Mouse (Mus musculus) forebrain, embryonic 15.5 days (tissue): ENCODE measurements at regions not wholly inside any gene's neighbourhood (a gene's known extent, or its start where the extent isn't known, plus 50 kb on each side); places are given as distances from the start of the nearest gene placed in this dataset.

Experiments used
- ATAC-seq: fragments of 200-750 bp; cut with Nextera tagmentation; replicated peaks from 2 replicates; pipeline ENCODE4 v1.8.0; 2017; ENCODE audit warnings: mild to moderate bottlenecking, moderate TSS enrichment, moderate library complexity
- H3K27ac ChIP-seq: fragments of 300-500 bp; sonication (generic); replicated peaks from 2 replicates; pipeline ENCODE4 v1.5.1; 2015; ENCODE audit warnings: mild to moderate bottlenecking, inconsistent platforms
- H3K27me3 ChIP-seq: fragments of 300-500 bp; sonication (generic); 2 replicates; pipeline ENCODE4 v1.6.1; 2015; ENCODE audit warnings: inconsistent platforms
- H3K36me3 ChIP-seq: fragments of 300-500 bp; sonication (generic); 2 replicates; pipeline ENCODE4 v1.6.1; 2015; ENCODE audit warnings: mild to moderate bottlenecking, inconsistent platforms
- H3K4me1 ChIP-seq: fragments of 300-500 bp; sonication (generic); 2 replicates; pipeline ENCODE4 v1.6.1; 2015; ENCODE audit warnings: inconsistent platforms
- H3K4me2 ChIP-seq: fragments of 300-500 bp; sonication (generic); replicated peaks from 2 replicates; pipeline ENCODE4 v1.6.1; 2015; ENCODE audit warnings: mild to moderate bottlenecking, inconsistent platforms
- H3K4me3 ChIP-seq: fragments of 300-500 bp; sonication (generic); 2 replicates; pipeline ENCODE4 v1.5.1; 2015; ENCODE audit warnings: mild to moderate bottlenecking, inconsistent platforms
- H3K9ac ChIP-seq: fragments of 300-500 bp; sonication (generic); replicated peaks from 2 replicates; pipeline ENCODE4 v1.6.1; 2015; ENCODE audit warnings: mild to moderate bottlenecking, inconsistent platforms
- H3K9me3 ChIP-seq: fragments of 300-500 bp; sonication (generic); 2 replicates; pipeline ENCODE4 v1.6.1; 2016; ENCODE audit warnings: inconsistent platforms
- WGBS: fragments of 180-500 bp; shearing (Covaris S2); methylation state at CpG from one replicate; pipeline ENCODE4 v1.1.7; 2015; ENCODE audit warnings: mixed read lengths; 5-methylcytosine and 5-hydroxymethylcytosine counted together

DNA sequence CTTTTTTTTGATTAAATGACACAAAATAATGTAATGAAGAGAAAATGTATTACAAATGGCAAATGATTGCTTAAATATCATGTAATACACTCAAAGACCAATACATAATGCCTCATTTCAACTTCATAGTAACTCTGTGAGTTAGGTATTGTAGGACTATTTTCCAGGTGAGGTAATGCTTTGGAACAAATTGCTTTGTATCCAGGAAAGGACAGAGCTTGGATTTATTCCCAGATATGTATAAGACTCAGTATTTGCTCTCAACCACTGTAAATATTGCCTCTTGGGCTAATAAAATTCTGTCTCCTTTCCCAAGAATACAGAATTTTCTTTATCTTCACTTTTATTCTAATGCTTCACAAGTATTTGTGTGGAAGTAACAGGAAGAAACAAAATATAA lies 148.2 kb upstream of the Mbnl1 start:
- ATAC-seq: no peak
- Histone ChIP-seq H3K9ac (no peak overlapping the region), H3K9me3 (no peaks in the 10 kb centered on the region), H3K4me3 (no peak overlapping the region), H3K36me3 (no peaks in the 10 kb centered on the region), H3K4me1 (no peaks in the 10 kb centered on the region), H3K4me2 (no peak overlapping the region), H3K27ac (no peak overlapping the region), H3K27me3 (no peaks in the 10 kb centered on the region)

DNA sequence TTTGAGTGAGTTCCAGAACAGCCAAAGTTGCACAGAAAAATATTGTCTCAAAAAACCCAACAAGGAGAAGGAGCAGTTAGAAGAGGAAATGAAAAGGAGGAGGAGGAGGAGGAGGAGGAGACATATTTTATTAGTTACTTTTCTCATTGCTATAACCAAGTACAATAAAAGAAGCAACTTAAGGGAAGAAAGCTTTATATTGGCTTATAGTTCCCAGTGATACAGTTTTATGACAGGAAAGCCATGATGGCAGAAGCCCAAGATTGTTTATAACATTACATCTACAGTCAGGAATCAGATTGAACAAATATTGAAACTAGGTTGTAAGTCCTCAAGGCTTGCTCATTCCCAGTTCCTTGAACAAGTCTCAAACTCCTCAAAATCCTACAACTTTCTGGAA lies 147.7 kb upstream of the Mbnl1 start:
- no peak for ATAC-seq
- H3K4me1 ChIP-seq: no peaks in the 10 kb centered on the region
- no peak overlapping the region for H3K4me3 ChIP-seq
- no peak overlapping the region for H3K9ac ChIP-seq
- no peaks in the 10 kb centered on the region for H3K36me3 ChIP-seq
- no peak overlapping the region for H3K4me2 ChIP-seq
- H3K9me3 ChIP-seq: no peaks in the 10 kb centered on the region
- H3K27me3 ChIP-seq: no peaks in the 10 kb centered on the region
- no peak overlapping the region for H3K27ac ChIP-seq

DNA sequence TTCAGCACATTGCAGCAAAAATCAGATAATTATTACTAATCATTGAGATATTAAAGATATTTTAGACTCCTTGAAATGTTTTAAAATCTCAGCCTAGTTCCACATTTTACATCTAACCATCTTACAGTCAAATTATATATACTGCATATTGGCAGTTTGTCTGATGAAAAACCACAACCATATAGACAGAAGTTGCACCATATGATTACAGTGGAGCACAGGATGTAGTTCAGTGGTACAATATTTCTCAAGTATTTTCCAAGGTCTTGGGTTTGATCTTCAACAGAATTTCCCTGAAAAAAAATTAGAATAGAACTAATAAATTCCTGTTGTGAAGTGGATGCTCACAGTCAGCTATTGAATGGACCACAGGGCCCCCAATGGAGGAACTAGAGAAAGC lies 140.2 kb upstream of the Mbnl1 start:
- H3K9ac ChIP-seq: no peak overlapping the region
- H3K4me1 ChIP-seq: no peaks in the 10 kb centered on the region
- no peaks in the 10 kb centered on the region for H3K27me3 ChIP-seq
- no peaks in the 10 kb centered on the region for H3K9me3 ChIP-seq
- no peak overlapping the region for H3K4me2 ChIP-seq
- no peak for ATAC-seq
- no peaks in the 10 kb centered on the region for H3K36me3 ChIP-seq
- no peak overlapping the region for H3K4me3 ChIP-seq
- no peak overlapping the region for H3K27ac ChIP-seq

DNA sequence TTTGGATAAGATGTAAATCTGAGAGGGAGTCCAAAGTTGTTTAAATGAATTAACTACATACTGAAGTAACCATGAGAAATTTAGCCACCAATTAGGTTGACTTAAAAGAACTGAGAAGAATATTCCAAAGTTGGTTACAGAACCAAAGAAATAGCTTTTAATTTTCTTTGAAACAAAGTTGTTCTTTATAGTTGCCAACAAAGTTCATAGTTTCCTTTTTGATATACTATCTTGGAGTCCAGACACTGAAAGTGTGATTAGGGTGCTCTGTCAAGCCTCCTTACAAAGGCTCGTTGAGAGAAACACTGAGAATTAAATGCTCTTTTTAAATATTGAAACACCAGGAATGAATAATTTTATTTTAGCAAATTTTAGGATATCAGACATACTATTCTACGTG lies 139.0 kb upstream of the Mbnl1 start:
- Histone ChIP-seq H3K4me3 (no peak overlapping the region), H3K36me3 (no peaks in the 10 kb centered on the region), H3K9ac (no peak overlapping the region), H3K27ac (no peak overlapping the region), H3K4me2 (no peak overlapping the region), H3K9me3 (no peaks in the 10 kb centered on the region), H3K4me1 (no peaks in the 10 kb centered on the region), H3K27me3 (no peaks in the 10 kb centered on the region)
- 86% methylated on average over 2 of the region's 2 CpGs for WGBS
- ATAC-seq: no peak

DNA sequence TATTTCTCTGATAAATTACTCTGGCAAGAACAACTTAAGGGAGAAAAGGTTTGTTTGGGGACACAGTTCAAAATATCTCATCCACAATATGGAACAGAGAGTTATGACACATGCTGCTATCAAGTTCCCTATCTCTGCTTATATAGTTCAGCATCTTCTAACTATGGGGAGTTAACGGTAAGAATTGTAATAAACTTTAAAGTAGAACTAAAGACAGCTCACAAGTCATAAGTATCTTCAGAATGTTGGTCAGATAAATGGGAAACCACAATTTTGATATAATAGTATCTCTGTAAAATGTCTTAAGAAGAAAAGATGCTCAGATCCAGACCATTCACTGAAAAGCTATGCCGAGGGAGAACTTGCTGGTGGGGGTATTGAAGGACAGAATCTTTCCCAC lies 138.5 kb upstream of the Mbnl1 start:
- Histone ChIP-seq H3K9me3 (no peaks in the 10 kb centered on the region), H3K4me3 (no peak overlapping the region), H3K4me1 (no peaks in the 10 kb centered on the region), H3K9ac (no peak overlapping the region), H3K27me3 (no peaks in the 10 kb centered on the region), H3K4me2 (no peak overlapping the region), H3K27ac (no peak overlapping the region), H3K36me3 (no peaks in the 10 kb centered on the region)
- WGBS: 92% methylated on average over 2 of the region's 2 CpGs
- ATAC-seq: no peak

DNA sequence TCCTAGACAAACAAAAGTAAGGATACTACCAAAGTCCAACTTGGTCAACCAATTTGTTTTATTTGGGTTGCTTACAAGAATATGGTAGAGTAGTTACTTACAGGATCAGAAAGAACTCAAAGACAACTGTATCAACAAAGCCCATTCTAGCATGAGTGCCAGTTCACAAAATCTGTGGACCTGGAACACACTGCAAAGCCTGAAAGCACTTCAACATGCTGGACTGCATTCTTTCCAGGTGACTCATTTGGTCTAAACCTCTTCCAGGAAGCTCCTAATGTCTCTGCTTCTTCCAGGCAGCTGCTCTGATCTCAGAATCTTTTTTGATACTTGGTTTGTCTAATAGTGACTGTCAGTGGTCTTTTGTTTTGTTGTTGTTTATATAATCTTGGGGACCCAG lies 126.2 kb upstream of the Mbnl1 start:
- no peak for ATAC-seq
- Histone ChIP-seq H3K36me3 (no peaks in the 10 kb centered on the region), H3K9ac (no peak overlapping the region), H3K4me2 (no peak overlapping the region), H3K27me3 (no peaks in the 10 kb centered on the region), H3K27ac (no peak overlapping the region), H3K4me1 (no peaks in the 10 kb centered on the region), H3K4me3 (no peak overlapping the region), H3K9me3 (no peaks in the 10 kb centered on the region)

DNA sequence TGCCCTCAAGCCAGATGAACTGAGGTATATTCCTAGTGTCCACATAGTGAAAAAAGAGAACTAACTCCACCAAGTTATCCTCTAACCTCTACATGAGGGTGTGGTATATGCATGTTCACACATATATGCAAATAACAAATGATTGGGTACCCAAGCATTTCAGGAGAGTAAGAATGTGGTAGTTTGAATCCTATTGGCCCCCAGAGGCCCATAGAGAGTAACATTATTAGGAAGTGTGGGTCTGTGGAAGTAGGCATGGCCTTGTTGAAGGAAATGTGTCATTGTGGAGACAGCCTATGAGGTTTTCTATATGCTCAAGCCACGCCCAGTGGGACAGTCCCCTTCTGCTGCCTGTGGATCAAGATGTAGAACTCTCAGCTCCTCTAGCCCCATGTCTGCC lies 125.6 kb upstream of the Mbnl1 start:
- H3K36me3 ChIP-seq: no peaks in the 10 kb centered on the region
- no peaks in the 10 kb centered on the region for H3K27me3 ChIP-seq
- no peaks in the 10 kb centered on the region for H3K4me1 ChIP-seq
- H3K27ac ChIP-seq: no peak overlapping the region
- no peaks in the 10 kb centered on the region for H3K9me3 ChIP-seq
- 79% methylated on average over 1 of the region's 1 CpGs for WGBS
- no peak for ATAC-seq
- H3K9ac ChIP-seq: no peak overlapping the region
- no peak overlapping the region for H3K4me3 ChIP-seq
- no peak overlapping the region for H3K4me2 ChIP-seq

DNA sequence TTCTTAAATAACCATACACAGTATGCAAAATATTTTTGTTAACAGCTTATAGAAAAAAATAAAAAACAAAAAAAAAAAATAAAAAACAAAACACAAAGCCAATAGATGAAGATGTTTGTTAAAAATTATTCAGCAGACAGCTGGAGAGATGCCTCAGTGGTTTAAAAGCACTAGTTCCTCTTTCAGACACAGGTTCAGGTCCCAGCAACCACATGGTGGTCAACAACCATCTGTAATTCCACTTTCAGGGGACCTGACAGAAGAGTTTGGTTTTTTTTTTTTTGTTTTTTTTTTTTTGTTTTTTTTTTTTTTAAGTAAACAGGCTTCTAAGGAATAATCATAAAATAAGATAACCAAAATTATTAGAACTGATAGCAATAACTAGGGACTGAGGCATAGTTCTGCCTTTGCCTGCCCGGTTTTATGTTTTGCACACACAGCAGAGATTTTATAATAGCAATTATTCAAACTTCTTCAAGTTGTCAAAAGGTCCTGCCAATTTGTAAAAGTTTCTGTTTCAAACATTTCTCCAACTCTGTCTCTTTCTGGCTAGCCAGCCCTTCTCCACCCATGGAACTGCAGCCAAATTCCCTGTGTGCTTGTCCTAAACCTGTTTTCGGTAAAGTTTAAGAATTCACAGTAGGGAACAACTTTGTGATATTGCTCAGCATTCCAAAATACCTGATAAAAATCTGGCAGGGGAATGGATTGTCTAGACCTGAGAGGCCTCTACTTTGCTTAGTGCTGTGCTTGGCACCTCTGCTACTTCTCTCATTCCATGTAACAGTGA lies 101.3 kb upstream of the Mbnl1 start:
- H3K4me3 ChIP-seq: no peak overlapping the region
- no peaks in the 10 kb centered on the region for H3K36me3 ChIP-seq
- H3K27me3 ChIP-seq: no peaks in the 10 kb centered on the region
- H3K9ac ChIP-seq: no peak overlapping the region
- no peak for ATAC-seq
- H3K9me3 ChIP-seq: no peaks in the 10 kb centered on the region
- H3K4me1 ChIP-seq: no peaks in the 10 kb centered on the region
- H3K27ac ChIP-seq: no peak overlapping the region
- WGBS: 84% methylated on average over 2 of the region's 2 CpGs
- H3K4me2 ChIP-seq: no peak overlapping the region

DNA sequence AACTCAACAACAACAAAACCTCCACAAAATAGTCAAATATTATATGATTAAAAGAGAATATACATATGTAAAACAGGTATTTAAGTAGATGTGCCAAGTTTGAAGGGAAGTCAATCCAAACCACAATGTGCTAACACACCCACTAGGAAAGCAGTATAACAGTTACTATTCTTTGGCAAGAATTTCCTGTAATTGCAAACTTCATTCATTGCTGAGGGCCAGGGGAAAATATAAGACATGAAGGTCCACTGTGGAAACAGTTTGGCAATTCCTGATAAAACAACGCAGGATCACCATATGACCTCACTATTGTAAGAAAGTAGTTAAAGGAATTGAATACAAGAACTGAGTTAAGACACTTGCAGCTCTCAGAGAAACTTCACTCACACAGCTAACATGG lies 99.0 kb upstream of the Mbnl1 start:
- no peak overlapping the region for H3K4me2 ChIP-seq
- no peak overlapping the region for H3K27ac ChIP-seq
- H3K9me3 ChIP-seq: no peaks in the 10 kb centered on the region
- H3K4me1 ChIP-seq: no peaks in the 10 kb centered on the region
- 86% methylated on average over 1 of the region's 1 CpGs for WGBS
- H3K36me3 ChIP-seq: no peaks in the 10 kb centered on the region
- ATAC-seq: no peak
- H3K4me3 ChIP-seq: no peak overlapping the region
- H3K9ac ChIP-seq: no peak overlapping the region
- H3K27me3 ChIP-seq: no peaks in the 10 kb centered on the region

DNA sequence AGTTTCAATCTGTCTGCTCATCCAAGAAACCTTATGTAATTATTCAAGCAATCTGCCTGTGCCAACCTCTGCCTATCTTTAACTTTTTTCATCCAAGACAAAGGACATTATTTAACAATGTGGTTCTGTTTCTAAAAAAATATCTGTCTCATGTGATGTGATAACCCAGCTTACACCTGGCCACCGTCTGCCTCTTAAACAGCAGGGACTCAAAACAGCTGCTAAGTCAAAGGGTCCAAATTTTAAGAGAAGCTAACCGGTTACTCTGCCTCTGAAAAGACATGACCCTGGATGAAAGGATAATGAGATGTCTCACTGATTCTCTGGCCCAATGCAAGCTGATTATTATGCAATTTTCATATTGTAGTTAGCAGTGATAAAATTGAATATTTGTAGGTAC lies 84.0 kb upstream of the Mbnl1 start:
- no peaks in the 10 kb centered on the region for H3K36me3 ChIP-seq
- no peak overlapping the region for H3K4me3 ChIP-seq
- H3K27ac ChIP-seq: no peak overlapping the region
- H3K4me2 ChIP-seq: no peak overlapping the region
- WGBS: 59% methylated on average over 2 of the region's 2 CpGs
- H3K9me3 ChIP-seq: no peaks in the 10 kb centered on the region
- no peak for ATAC-seq
- H3K4me1 ChIP-seq: no peaks in the 10 kb centered on the region
- H3K9ac ChIP-seq: no peak overlapping the region
- H3K27me3 ChIP-seq: no peaks in the 10 kb centered on the region

DNA sequence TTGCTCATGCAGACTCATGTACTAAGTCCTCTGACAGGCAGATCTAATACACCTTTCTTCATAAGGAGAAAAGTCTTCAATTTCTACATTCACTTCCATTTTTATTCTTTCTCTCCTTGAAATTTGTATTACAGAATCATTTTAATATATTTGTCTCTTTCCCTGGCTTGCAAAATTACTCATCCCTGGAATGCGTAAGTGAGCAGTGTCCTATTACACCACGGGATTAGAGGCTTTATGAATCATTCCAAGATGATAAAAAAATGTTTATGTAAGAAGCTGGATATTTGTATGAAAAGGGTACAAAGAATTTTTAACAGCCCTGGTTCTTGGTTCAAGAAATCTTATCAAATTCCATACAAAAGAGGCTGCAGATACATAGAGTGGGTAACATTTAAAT lies 83.6 kb upstream of the Mbnl1 start:
- Histone ChIP-seq H3K4me2 (no peak overlapping the region), H3K27ac (no peak overlapping the region), H3K9ac (no peak overlapping the region), H3K36me3 (no peaks in the 10 kb centered on the region), H3K9me3 (no peaks in the 10 kb centered on the region), H3K4me1 (no peaks in the 10 kb centered on the region), H3K27me3 (no peaks in the 10 kb centered on the region), H3K4me3 (no peak overlapping the region)
- 88% methylated on average over 2 of the region's 2 CpGs for WGBS
- no peak for ATAC-seq

DNA sequence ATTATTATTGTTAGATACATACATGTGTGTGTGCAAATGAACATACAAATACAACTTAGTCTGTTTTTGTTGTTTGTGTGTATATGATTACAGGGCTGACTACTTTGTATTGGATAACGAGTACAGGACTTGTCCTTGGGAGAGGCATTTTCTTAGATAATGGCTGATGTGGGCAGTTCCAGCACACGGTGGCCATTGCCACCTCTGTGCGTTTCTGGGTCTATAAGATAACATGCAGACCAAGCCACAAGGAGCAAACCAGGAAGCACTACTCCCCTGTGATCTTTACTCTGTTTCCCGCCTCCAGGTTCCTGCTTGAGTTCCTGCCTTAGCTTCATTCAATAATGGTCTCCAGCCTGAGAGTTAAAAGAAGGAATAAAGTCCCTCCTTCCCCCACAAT lies 77.3 kb upstream of the Mbnl1 start:
- Histone ChIP-seq H3K27ac (no peak overlapping the region), H3K9me3 (no peaks in the 10 kb centered on the region), H3K27me3 (no peaks in the 10 kb centered on the region), H3K4me1 (no peaks in the 10 kb centered on the region), H3K9ac (no peak overlapping the region), H3K36me3 (no peaks in the 10 kb centered on the region), H3K4me2 (no peak overlapping the region), H3K4me3 (no peak overlapping the region)
- ATAC-seq: no peak
- 76% methylated on average over 4 of the region's 4 CpGs for WGBS

DNA sequence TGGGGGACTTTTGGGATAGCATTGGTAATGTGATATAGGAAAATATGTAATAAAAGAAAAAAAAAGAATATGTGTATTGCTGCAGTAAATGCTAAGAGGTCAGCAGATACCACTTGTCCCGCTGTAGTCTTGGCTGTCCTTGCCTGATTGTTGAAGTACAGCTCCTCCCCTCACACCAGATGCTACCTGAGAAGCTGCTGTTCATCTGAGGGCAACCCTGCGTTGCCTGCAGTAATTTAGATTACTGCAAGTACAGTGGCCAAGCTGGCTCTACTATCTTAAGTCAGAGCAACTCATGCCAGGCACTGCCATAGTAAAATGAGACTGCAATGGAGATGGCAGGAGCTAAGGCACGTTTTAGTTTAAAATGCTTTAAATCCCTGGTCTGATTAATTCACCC lies 75.7 kb upstream of the Mbnl1 start:
- WGBS: 82% methylated on average over 3 of the region's 3 CpGs
- no peak for ATAC-seq
- no peaks in the 10 kb centered on the region for H3K4me1 ChIP-seq

More for the DNA sequence above, 75.7 kb upstream of the Mbnl1 start:
- no peak overlapping the region for H3K4me3 ChIP-seq
- no peaks in the 10 kb centered on the region for H3K36me3 ChIP-seq
- H3K27me3 ChIP-seq: no peaks in the 10 kb centered on the region
- H3K9ac ChIP-seq: no peak overlapping the region
- H3K9me3 ChIP-seq: no peaks in the 10 kb centered on the region
- no peak overlapping the region for H3K27ac ChIP-seq
- H3K4me2 ChIP-seq: no peak overlapping the region
